Mouse (Mus musculus) CH12.LX (cell line): ENCODE measurements at regions not wholly inside any gene's neighbourhood (a gene's known extent, or its start where the extent isn't known, plus 50 kb on each side); places are given as distances from the start of the nearest gene placed in this dataset.

Experiments used
- DNase-seq: peaks from one replicate; pipeline ENCODE4 v3.0.0-alpha.2; 2013; ENCODE audit errors: extremely low read depth
- H3K27ac ChIP-seq: 2 replicates; pipeline ENCODE4 v1.5.1; 2012; ENCODE audit warnings: low read depth, mild to moderate bottlenecking, control low read depth, moderate library complexity; ENCODE audit not compliant: insufficient read depth
- H3K27me3 ChIP-seq: replicated peaks from 2 replicates; pipeline ENCODE3; 2012; ENCODE audit warnings: inconsistent platforms
- H3K36me3 ChIP-seq, 2 experiments: replicated peaks in 1 of 2; 2 replicates each; pipeline versions ENCODE3 to v1.6.1; 2012; ENCODE audit warnings: inconsistent platforms in 1 of 2, low read length in 1 of 2, mild to moderate bottlenecking in 1 of 2, mixed read lengths in 1 of 2, moderate library complexity in 1 of 2; ENCODE audit not compliant: control insufficient read depth in 1 of 2, insufficient read depth in 1 of 2
- H3K4me1 ChIP-seq, 2 experiments: 2 replicates each; pipeline ENCODE4 v1.6.1; 2012; ENCODE audit warnings: inconsistent platforms in 1 of 2, moderate library complexity in 1 of 2; ENCODE audit not compliant: insufficient read depth in 2 of 2, control insufficient read depth in 1 of 2
- H3K4me2 ChIP-seq: 2 replicates; pipeline ENCODE4 v1.6.1; 2012; ENCODE audit warnings: low read depth, mild to moderate bottlenecking, control low read depth; ENCODE audit not compliant: poor library complexity, insufficient read depth, severe bottlenecking
- H3K4me3 ChIP-seq, 3 experiments: fragments of 150-350 bp in 1 of 3; sonication (generic) in 1 of 3; replicated peaks in 1 of 3; 2 replicates each; pipeline versions ENCODE3 to v1.5.1; 2011 to 2012; ENCODE audit warnings: low read depth in 2 of 3, low read length in 2 of 3, mild to moderate bottlenecking in 2 of 3, moderate library complexity in 2 of 3, control low read depth in 1 of 3, improper control_type of control experiment in 1 of 3, inconsistent platforms in 1 of 3, mixed read lengths in 1 of 3; ENCODE audit not compliant: poor library complexity in 1 of 3
- H3K79me2 ChIP-seq: replicated peaks from 2 replicates; pipeline ENCODE4 v1.6.1; 2012; ENCODE audit warnings: mild to moderate bottlenecking, moderate library complexity; ENCODE audit not compliant: control insufficient read depth, poor library complexity, insufficient read depth, severe bottlenecking; ENCODE audit errors: extremely low read depth
- H3K9ac ChIP-seq: 2 replicates; pipeline ENCODE4 v1.6.1; 2012; ENCODE audit warnings: low read depth, mild to moderate bottlenecking, control low read depth, moderate library complexity; ENCODE audit not compliant: insufficient read depth
- H3K9me3 ChIP-seq: replicated peaks from 2 replicates; pipeline ENCODE3; 2012; ENCODE audit warnings: low read length, inconsistent platforms, mixed read lengths
- CHD1 ChIP-seq: IDR thresholded peaks from 2 replicates; pipeline ENCODE4 v1.6.1; 2012; ENCODE audit warnings: low read depth, low read length, improper control_type of control experiment, inconsistent platforms
- CHD2 ChIP-seq: IDR thresholded peaks from 2 replicates; pipeline ENCODE4 v1.6.1; 2011; ENCODE audit warnings: low read length, improper control_type of control experiment
- E2F4 ChIP-seq: IDR thresholded peaks from 2 replicates; pipeline ENCODE4 v1.6.1; 2011; ENCODE audit warnings: low read depth, low read length, improper control_type of control experiment; ENCODE audit not compliant: insufficient replicate concordance
- ELF1 ChIP-seq: IDR thresholded peaks from 2 replicates; pipeline ENCODE4 v1.6.1; 2014; ENCODE audit warnings: low read depth, mild to moderate bottlenecking, inconsistent platforms, low read length, improper control_type of control experiment
- EP300 ChIP-seq: IDR thresholded peaks from 2 replicates; pipeline ENCODE4 v1.6.1; 2011; ENCODE audit warnings: low read length, improper control_type of control experiment
- GABPA ChIP-seq: IDR thresholded peaks from 2 replicates; pipeline ENCODE4 v1.6.1; 2012; ENCODE audit warnings: low read depth, low read length, improper control_type of control experiment, inconsistent platforms; ENCODE audit not compliant: insufficient replicate concordance
- IRF4 ChIP-seq: IDR thresholded peaks from 2 replicates; pipeline ENCODE4 v1.6.1; 2014; ENCODE audit warnings: low read depth, mild to moderate bottlenecking, inconsistent platforms, low read length, improper control_type of control experiment
- KAT2A ChIP-seq: IDR thresholded peaks from 2 replicates; pipeline ENCODE4 v1.6.1; 2012; ENCODE audit warnings: low read length, improper control_type of control experiment, inconsistent platforms; ENCODE audit not compliant: insufficient replicate concordance
- MAFK ChIP-seq: IDR thresholded peaks from 2 replicates; pipeline ENCODE4 v1.6.1; 2011; ENCODE audit warnings: low read length, improper control_type of control experiment; ENCODE audit not compliant: insufficient replicate concordance
- MAZ ChIP-seq: IDR thresholded peaks from 2 replicates; pipeline ENCODE4 v1.6.1; 2012; ENCODE audit warnings: low read depth, mild to moderate bottlenecking, inconsistent platforms, low read length, improper control_type of control experiment, moderate library complexity
- MXI1 ChIP-seq: IDR thresholded peaks from 2 replicates; pipeline ENCODE4 v1.6.1; 2011; ENCODE audit warnings: mild to moderate bottlenecking, low read depth, low read length, improper control_type of control experiment
- MYC ChIP-seq: IDR thresholded peaks from 2 replicates; pipeline ENCODE4 v1.6.1; 2011; ENCODE audit warnings: low read depth, mild to moderate bottlenecking, improper control_type of control experiment, low read length
- NELFE ChIP-seq: IDR thresholded peaks from 2 replicates; pipeline ENCODE4 v1.6.1; 2011; ENCODE audit warnings: low read depth, low read length, improper control_type of control experiment
- NRF1 ChIP-seq: IDR thresholded peaks from 2 replicates; pipeline ENCODE4 v1.6.1; 2014; ENCODE audit warnings: low read depth, mild to moderate bottlenecking, inconsistent platforms, low read length, improper control_type of control experiment, moderate library complexity
- PAX5 ChIP-seq: IDR thresholded peaks from 2 replicates; pipeline ENCODE4 v1.6.1; 2012; ENCODE audit warnings: low read length, inconsistent platforms, mixed read lengths
- POLR2AphosphoS2 ChIP-seq: IDR thresholded peaks from 2 replicates; pipeline ENCODE4 v1.6.1; 2011; ENCODE audit warnings: low read depth, low read length, improper control_type of control experiment
- SIN3A ChIP-seq: IDR thresholded peaks from 2 replicates; pipeline ENCODE4 v1.6.1; 2012; ENCODE audit warnings: low read length, improper control_type of control experiment, inconsistent platforms
- TBP ChIP-seq: conservative IDR thresholded peaks from 2 replicates; pipeline ENCODE4 v1.6.1; 2011; ENCODE audit warnings: low read depth, low read length, improper control_type of control experiment
- TCF12 ChIP-seq: IDR thresholded peaks from 2 replicates; pipeline ENCODE4 v1.6.1; 2014; ENCODE audit warnings: low read depth, mild to moderate bottlenecking, inconsistent platforms, low read length, improper control_type of control experiment
- UBTF ChIP-seq: IDR thresholded peaks from 2 replicates; pipeline ENCODE4 v1.6.1; 2012; ENCODE audit warnings: low read depth, mild to moderate bottlenecking, inconsistent platforms, low read length, improper control_type of control experiment, moderate library complexity
- USF1 ChIP-seq: IDR thresholded peaks from 2 replicates; pipeline ENCODE4 v1.6.1; 2014; ENCODE audit warnings: low read depth, mild to moderate bottlenecking, inconsistent platforms, low read length, improper control_type of control experiment
- USF2 ChIP-seq: conservative IDR thresholded peaks from 2 replicates; pipeline ENCODE4 v1.6.1; 2011; ENCODE audit warnings: low read depth, low read length, improper control_type of control experiment
- ZC3H11A ChIP-seq: IDR thresholded peaks from 2 replicates; pipeline ENCODE4 v1.6.1; 2012; ENCODE audit warnings: low read depth, mild to moderate bottlenecking, inconsistent platforms, low read length, improper control_type of control experiment
- ZKSCAN1 ChIP-seq: IDR thresholded peaks from 2 replicates; pipeline ENCODE4 v1.6.1; 2012; ENCODE audit warnings: low read depth, inconsistent platforms, low read length, improper control_type of control experiment, borderline replicate concordance
- dilution Hi-C: fragments of 300-500 bp; cut with MboI; formaldehyde crosslinking; loops from 2 replicates; pipeline ENCODE4 v1.14.3; 2020; ENCODE audit warnings: low sequenced_read_pairs; ENCODE audit not compliant: extremely low pct_unique_long_range_greater_than_20kb, extremely low pct_ligation_motif_present
- in situ Hi-C: fragments of 300-500 bp; cut with MboI; formaldehyde crosslinking; loops from 3 replicates; pipeline ENCODE4 v1.14.3; 2019; ENCODE audit warnings: low sequenced_read_pairs, low pct_ligation_motif_present, low pct_unique_long_range_greater_than_20kb, mixed read lengths

DNA sequence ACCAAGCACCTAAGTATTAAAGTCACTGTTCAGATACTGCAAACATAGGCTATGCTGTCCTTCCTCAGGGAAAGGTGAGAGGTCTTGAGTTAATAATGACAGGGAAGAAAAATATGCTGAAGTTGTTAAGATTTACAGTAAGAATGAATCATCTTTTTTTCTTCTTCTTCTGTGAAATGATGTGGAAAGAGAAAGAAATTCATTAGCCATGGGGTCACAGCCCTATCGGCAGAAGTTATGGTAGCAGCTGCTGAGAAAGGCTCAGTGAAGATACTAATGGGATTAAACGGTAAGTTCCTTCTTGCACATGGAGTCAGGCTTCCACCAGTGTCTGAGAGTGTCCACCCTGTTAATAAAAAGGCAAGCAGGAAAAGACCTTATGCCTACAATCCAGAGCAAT is 533.9 kb upstream of the Nox3 start:
- in situ Hi-C loops (no loop called here), dilution Hi-C loops (no loop called here)
- no peaks in the 10 kb centered on the region for H3K4me1 ChIP-seq
- H3K79me2 ChIP-seq, result no peaks in the 10 kb centered on the region
- H3K27me3 ChIP-seq, result no peaks in the 10 kb centered on the region
- no peak overlapping the region for H3K4me3 ChIP-seq
- DNase-seq, result no peak
- no peaks in the 10 kb centered on the region for H3K36me3 ChIP-seq
- TF ChIP-seq MAZ, result no peak
- no peak for TF ChIP-seq SIN3A
- TF ChIP-seq MYC, result no peak
- TF ChIP-seq USF1, result no peak
- TF ChIP-seq ELF1, result no peak
- TF ChIP-seq NELFE, result no peak
- TF ChIP-seq MAFK, result no peak
- TF ChIP-seq CHD1, result no peak
- no peak for TF ChIP-seq E2F4
- TF ChIP-seq POLR2AphosphoS2, result no peak
- H3K4me2 ChIP-seq, result no peak overlapping the region
- H3K9ac ChIP-seq, result no peak overlapping the region
- H3K9me3 ChIP-seq, result no peaks in the 10 kb centered on the region
- H3K27ac ChIP-seq, result no peak overlapping the region

DNA sequence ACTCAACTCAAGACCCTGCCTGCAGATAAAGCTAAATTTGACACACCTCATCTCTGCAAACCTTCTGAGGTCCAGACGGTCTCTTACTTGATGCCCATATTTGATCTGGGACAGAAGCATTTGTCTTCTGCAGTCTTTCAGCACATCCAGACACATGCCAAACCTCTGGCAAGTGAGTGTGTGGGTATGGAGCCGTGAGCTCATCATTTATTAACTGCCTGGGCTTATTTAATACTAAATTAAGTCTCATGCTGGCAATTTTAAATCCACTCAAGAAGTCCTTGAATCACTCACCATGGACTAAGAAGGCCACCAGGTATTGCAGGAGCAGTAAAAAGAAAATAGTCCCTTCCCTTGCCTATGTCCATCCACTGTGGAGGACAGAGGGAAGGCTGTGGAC is 554.4 kb upstream of the Nox3 start:
- Histone ChIP-seq H3K9ac (no peak overlapping the region), H3K4me3 (no peak overlapping the region)
- dilution Hi-C loops, result no loop called here
- TF ChIP-seq EP300 (no peak), KAT2A (no peak), TBP (no peak), TCF12 (no peak), IRF4 (no peak), POLR2AphosphoS2 (no peak), ZC3H11A (no peak), MYC (no peak), CHD1 (no peak), USF2 (no peak), GABPA (no peak), USF1 (no peak), UBTF (no peak), PAX5 (no peak), MXI1 (no peak), NRF1 (no peak), ZKSCAN1 (no peak), CHD2 (no peak), SIN3A (no peak)
- TF ChIP-seq, all 38 proteins: peak for 0
- H3K79me2 ChIP-seq, result no peaks in the 10 kb centered on the region
- no peaks in the 10 kb centered on the region for H3K4me1 ChIP-seq
- H3K36me3 ChIP-seq, result no peaks in the 10 kb centered on the region
- H3K9me3 ChIP-seq, result no peaks in the 10 kb centered on the region
- DNase-seq, result no peak
- in situ Hi-C loops, result no loop called here
- H3K27me3 ChIP-seq, result no peaks in the 10 kb centered on the region
- H3K4me2 ChIP-seq, result no peak overlapping the region
- H3K27ac ChIP-seq, result no peak overlapping the region
